Mouse (Mus musculus) thymus, adult 2 months (tissue): ENCODE data around the gene Kdm6b.
A peak's percentile ranks its signal among the peaks of the same experiment; 100 is the strongest.

Experiments
- CTCF ChIP-seq: fragments of 200-500 bp; IDR thresholded peaks from 2 replicates; pipeline ENCODE4 v1.5.1; 2012; ENCODE audit warnings: mild to moderate bottlenecking, control low read depth, low read length, moderate library complexity, borderline replicate concordance; ENCODE audit not compliant: control insufficient read depth, poor library complexity, insufficient read depth; ENCODE audit errors: extremely low read depth
- POLR2A ChIP-seq: fragments of 200-500 bp; IDR thresholded peaks from 2 replicates; pipeline ENCODE4 v1.6.1; 2012; ENCODE audit warnings: mild to moderate bottlenecking, low read length, control low read depth, moderate library complexity; ENCODE audit not compliant: control insufficient read depth, poor library complexity, insufficient read depth; ENCODE audit errors: extremely low read depth

- peak; percentile 6; the same call in 1 of the 2 replicates for TF ChIP-seq CTCF
- no peak for TF ChIP-seq POLR2A
Measured at GRCm38 (mm10) chr11:69408541-69409377, 4.7 kb downstream of the Kdm6b start.
